Mouse (Mus musculus) myocyte (in vitro differentiated cells): ENCODE results near the gene Kpnb1.

Source experiments
- CEBPB ChIP-seq: IDR thresholded peaks from 2 replicates; pipeline ENCODE4 v1.6.1; 2011; ENCODE audit warnings: mild to moderate bottlenecking, moderate library complexity; ENCODE audit not compliant: poor library complexity, insufficient read depth, severe bottlenecking
- E2F4 ChIP-seq: IDR thresholded peaks from one replicate; pipeline ENCODE4 v1.6.1; 2011; ENCODE audit warnings: mild to moderate bottlenecking, control low read depth, moderate library complexity; ENCODE audit not compliant: insufficient read depth
- POLR2A ChIP-seq: IDR thresholded peaks from one replicate; pipeline ENCODE4 v1.6.1; 2011; ENCODE audit warnings: low read depth, mild to moderate bottlenecking, control low read depth, moderate library complexity; ENCODE audit not compliant: insufficient read length
- TCF12 ChIP-seq: IDR thresholded peaks from one replicate; pipeline ENCODE4 v1.6.1; 2011; ENCODE audit warnings: mild to moderate bottlenecking, control low read depth; ENCODE audit not compliant: poor library complexity, insufficient read depth, severe bottlenecking
- USF1 ChIP-seq: IDR thresholded peaks from one replicate; pipeline ENCODE4 v1.6.1; 2011; ENCODE audit warnings: low read depth, mild to moderate bottlenecking, control low read depth, moderate library complexity

DNA sequence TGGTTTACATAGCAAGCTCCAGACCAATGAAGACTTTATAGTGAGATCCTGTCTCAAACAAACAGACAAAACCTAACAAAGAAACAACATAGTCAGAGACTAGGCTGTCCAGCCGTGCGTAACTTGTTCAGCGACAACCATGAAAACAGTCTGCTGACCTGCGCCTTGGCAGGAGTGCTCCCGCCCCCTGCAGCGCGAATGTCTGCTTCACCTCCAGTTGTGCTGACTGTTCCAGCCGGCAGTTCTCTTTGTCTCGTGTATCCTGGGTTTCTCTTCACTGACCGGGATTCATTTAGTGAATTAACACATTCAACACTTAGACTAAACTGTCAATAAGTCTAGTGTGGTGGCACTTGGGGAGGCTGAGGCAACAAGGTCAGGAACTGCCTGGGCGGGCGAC is 8.9 kb upstream of the Kpnb1 start:
- TF ChIP-seq USF1 (no peak), POLR2A (no peak), TCF12 (no peak), E2F4 (no peak), CEBPB (no peak)
